Mouse (Mus musculus) megakaryocyte progenitor cell, adult 5-6 weeks (primary cell): Measurements from ENCODE around the gene Fkbpl. TPM values are rescaled to one million over a fixed set of nuclear protein-coding genes. Genes with fewer than 3 reads are reported as not detected.

Source experiments
- ATAC-seq: replicated peaks from 2 replicates; pipeline ENCODE4 v1.8.0; 2016; ENCODE audit warnings: mild to moderate bottlenecking, moderate TSS enrichment, inconsistent platforms; ENCODE audit not compliant: poor library complexity
- total RNA-seq, 2 experiments: library from RNA; stranded (forward) in 1 of 2; stranded (reverse) in 1 of 2; fragments of 157-497, 149-512 nt in 1 of 2; fragments of 200-1000 nt in 1 of 2; gene quantifications; 2 replicates each; pipeline versions ENCODE4 v1.2.3 to v1.2.4; 2015 to 2017

The Fkbpl gene
- 3.8 and 4.1 TPM in 2 replicates for total RNA-seq (2015)
- total RNA-seq (2017) = 17.7 and 40.0 TPM in 2 replicates

GRCm38 (mm10) chr17:34644608-34645007, at the start of gene Fkbpl:
Gene Fkbpl (plus strand): TSS chr17:34644764.
- peak; percentile 82 for ATAC-seq

- ATAC-seq = no peak
These were observed 48.5 kb upstream of the Fkbpl start for GRCm38 (mm10) chr17:34596098-34596497.

DNA sequence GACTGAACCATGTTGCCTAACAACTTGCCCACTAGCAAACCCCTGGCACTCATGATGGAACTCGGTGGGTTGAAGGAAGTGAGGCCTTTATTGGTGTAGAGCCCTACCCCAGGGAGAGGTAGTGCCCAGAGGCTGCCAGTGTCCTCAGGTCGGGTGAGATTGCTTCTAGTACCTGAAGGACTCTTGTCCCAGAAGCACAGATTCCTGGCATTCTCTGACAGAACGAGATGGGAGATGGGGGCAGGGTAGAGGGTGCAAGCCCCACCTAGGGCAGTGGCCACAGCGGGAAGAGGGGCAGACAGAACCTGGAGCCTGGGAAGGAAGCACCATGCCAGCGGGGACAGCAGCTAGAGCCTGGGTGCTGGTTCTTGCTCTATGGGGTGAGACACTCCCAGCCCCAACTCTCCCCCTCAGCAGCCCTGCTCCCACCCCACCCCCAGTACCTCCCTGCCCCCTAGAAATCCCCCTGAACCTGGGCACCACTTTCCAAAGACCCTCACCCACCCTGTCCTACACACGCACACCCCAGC, 46.9 kb upstream of the Fkbpl start, which contains the start of gene Ager:
Gene Ager (plus strand): TSS at position 297 of the 530 bp plus-strand sequence.
- peak; percentile 44 for ATAC-seq

DNA sequence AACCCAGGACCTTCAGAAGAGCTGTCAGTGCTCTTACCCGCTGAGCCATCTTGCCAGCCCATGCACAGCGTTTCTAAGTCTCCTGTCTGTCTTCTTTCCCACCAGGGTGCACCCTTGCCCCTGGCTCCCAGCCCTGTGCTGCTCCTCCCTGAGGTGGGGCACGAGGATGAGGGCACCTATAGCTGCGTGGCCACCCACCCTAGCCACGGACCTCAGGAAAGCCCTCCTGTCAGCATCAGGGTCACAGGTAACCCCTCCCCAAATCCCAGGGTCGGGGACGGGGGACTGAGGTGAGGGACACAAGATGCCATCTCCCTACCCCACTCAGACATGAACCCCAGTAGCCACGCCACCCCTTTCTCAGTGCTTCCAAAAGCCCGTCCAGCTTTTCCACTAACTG, 44.7 kb upstream of the Fkbpl start:
- no peak for ATAC-seq

- ATAC-seq = no peak
These were observed 42.8 kb upstream of the Fkbpl start for GRCm38 (mm10) chr17:34601796-34602195.

DNA sequence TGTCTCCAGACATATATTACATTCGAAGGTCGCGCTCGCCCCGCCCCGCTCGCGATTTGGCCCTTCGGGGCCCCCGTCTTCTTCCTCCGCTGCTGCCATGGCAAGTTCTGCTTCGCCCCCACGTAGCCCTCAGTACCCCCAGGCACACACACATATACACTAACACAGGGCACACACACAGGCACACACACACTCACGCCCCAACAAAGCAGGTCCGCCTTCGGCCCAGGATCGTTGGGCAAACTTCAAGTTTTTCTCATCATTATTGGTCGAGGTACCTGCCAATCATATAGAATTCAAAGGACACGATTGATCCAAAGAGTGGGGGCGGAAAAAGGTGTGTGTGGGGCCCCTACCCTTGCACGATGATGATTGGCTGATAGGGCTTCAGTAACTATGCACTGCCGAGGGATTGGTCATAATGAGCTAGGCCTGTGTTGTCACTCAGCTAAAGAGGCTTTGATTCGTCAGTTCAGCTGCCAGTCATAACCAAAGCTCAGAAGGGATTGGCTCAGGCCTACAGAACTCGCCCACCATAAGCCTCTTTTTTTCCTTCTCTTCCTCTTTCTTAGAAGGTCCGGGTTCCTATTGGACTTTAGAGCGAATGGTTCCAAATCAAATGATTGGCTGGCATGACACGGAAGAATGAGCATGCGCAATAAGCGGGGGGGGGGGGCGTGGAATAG, 41.0 kb upstream of the Fkbpl start, which contains the start of gene Rnf5:
Gene Rnf5 (minus strand): TSS at position 316 of the 686 bp plus-strand sequence.
- peak; percentile 72 for ATAC-seq

GRCm38 (mm10) chr17:34604061-34604508, 40.5 kb upstream of the Fkbpl start, which contains the start of gene Agpat1:
Gene Agpat1 (plus strand): TSS chr17:34604262.
- peak; percentile 73 for ATAC-seq

- ATAC-seq = no peak
These were observed 39.9 kb upstream of the Fkbpl start for GRCm38 (mm10) chr17:34604511-34605237.

DNA sequence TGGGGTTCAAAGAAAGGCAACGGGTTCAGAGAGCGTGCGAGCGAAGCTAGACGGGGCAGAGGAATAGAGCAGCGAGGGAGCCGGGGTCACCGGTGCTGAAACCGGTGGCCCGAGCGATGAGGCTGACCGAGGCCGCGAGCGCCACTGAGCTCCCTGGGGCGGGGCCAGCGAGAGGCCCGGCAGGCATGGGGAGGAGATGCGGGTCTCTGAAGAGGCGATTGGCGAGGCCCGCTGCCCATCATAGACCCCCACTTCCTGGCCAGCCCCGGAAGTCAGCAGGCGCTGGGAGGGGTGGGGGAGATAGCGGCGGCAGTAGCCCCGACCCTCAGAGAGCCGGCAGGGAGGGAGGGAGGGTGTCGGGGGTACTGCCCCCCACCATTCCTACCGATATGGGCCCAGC, 39.0 kb upstream of the Fkbpl start:
- peak; percentile 45 for ATAC-seq

DNA sequence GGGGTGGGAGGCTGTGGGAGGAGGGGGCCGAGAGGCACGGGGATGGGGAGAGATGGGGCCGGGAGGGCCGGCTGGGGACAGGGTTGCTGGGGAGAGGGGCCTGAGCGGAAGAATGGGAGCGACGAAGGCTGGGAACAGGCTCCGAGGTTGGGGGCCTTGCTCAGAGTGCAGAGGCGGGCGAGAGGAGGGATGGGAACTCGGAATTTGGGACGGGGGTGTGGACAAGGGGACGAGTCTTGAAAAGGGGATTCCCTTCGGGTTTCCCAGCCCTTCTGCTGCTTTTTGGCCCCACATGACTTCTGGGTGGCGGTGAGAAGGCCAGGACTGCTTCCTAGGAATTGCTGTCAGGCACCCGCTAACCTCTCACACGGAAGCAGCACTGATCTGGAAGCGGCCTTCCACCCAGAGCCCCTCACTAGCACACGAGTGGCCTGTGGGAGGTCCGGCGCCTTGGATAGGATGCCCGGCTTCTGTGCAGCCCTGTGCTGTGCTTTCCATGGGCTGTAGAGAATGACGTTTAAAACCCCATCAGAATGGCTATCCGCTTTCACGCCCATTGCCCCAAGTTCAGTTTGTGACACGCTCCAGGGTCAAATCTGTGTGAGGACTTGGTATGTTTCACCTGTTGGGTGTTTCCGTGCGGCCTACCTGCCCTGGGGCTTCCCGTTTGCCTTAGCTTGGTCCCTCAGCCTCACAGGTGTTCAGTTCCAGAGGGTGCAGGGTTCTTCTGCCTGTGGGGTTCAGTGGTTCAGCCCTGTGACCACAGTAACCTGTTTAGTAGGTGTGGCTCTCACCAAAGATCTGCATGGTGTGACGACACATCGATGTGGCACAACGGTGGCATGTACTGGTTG, 38.2 kb upstream of the Fkbpl start:
- ATAC-seq = no peak

DNA sequence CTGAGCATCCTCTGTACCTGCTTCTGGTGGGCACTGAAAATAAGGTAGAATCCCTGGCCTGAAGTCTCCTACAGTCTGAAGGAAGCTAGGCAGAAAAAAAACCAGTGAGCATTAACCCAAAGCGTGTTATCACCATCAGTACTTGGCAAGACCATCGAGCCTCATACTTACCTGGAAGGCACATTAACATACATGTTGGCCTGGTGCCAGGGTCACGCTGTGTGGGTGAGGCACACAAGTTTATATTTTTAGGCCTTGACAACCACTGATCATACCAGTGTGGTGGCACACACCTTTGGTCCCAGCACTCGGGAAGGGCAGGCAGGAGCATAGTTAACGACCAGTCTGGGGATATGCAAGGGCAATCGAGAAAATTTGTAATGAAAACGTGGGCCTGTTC, 36.6 kb upstream of the Fkbpl start:
- ATAC-seq = no peak

DNA sequence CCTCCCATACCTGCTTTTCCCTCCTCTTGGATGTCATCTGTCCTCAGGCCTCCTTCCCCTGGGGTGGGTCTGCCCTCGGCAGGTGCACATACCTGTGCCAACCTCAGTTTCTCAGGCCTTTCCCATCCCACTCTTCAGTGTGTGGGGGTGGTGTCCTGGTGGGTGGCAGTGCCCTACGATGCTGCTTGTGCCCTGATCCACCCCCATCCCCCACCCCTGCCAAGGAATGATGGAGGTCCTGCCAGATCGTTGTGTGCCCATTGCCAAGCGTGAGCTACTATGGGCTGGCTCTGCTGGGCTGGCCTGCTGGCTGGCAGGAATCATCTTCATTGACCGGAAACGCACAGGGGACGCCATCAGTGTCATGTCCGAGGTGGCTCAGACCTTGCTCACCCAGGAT, 33.5 kb upstream of the Fkbpl start:
- no peak for ATAC-seq

- peak; percentile 95 for ATAC-seq
These were observed 31.4 kb upstream of the Fkbpl start for GRCm38 (mm10) chr17:34613054-34613645.

GRCm38 (mm10) chr17:34613830-34614229, 30.7 kb upstream of the Fkbpl start:
- no peak for ATAC-seq

- ATAC-seq = no peak
These were observed 28.7 kb upstream of the Fkbpl start, which contains the start of gene Egfl8 for GRCm38 (mm10) chr17:34615871-34616270. Gene Egfl8 (minus strand): TSS chr17:34615971.

DNA sequence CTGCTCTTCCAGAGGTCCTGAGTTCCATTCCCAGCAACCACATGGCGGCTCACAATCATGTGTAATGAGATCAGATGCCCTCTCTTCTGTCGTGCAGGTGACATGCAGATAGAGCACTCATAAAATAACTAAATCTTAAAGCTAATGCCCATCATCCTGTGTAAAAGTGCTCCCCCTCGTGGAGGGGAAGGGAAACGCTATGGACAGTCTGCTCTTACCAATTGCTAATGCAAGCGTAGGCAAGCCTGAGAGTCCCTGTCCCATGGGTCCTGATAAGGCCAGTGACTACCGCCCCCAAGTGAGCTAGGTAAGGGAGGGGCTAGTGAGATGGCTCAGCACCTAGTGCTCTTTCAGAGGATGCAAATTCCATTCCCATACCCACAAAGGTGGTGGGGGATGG, 25.6 kb upstream of the Fkbpl start:
- ATAC-seq = peak; percentile 97

GRCm38 (mm10) chr17:34621006-34621405, 23.6 kb upstream of the Fkbpl start:
- no peak for ATAC-seq

- no peak for ATAC-seq
These were observed 21.4 kb upstream of the Fkbpl start for GRCm38 (mm10) chr17:34623161-34623560.

DNA sequence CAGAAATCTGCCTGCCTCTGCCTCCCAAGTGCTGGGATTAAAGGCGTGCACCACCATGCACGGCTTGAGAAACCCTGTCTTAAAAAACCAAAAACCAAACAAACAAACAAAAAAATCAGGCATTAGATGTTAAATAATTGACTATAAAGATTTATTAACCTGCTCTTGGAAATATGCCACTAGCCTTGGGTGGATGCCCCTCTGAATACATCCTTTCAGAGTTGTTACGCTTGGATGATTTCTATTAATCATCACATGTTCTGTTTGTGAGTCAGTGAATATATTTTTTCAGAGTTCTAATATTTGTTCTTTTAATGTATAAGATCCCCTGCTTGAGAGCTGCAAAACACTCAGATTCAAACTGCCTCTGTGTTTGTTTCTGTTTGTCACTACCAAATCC, 19.6 kb upstream of the Fkbpl start:
- no peak for ATAC-seq

DNA sequence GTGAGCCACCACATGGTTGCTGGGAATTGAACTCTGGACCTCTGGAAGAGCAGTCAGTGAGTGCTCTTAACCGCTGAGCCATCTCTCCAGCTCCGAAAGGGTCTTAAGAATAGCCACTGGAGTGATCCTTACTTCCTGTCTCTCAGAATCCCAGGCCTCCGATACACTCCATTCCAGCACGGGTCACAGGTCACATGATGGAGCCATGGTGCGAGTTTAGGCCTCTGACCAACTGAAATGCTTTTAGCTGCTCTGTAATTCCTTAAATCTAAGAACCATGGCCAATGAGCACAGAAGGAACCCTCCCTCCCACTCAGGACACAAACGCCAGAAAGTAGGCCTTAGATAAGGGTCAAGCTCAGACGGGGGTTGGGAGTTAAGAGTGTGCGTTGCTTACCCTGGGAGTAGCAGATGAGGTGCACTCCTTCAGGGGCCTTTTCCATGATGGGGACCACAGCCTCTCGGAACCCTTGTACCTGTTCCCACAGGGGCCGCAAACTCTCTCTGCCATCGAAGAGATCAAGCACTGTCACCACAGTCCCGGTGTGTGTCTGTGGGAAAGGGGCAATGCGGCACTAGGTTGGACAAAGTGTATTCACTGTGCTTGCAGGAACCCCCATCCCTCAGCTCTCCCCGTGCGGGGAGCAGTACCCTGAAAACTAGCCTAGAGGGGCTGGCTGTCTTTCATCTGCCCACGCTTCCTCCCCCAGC, 18.3 kb upstream of the Fkbpl start:
- ATAC-seq = no peak
